Mouse (Mus musculus): ENCODE results near the gene Wnt9b. TPM values are rescaled to one million over a fixed set of nuclear protein-coding genes. Genes with fewer than 3 reads are reported as not detected.
"Not testable (repeated sequence)": the region's sequence is repeated elsewhere in the genome, so short reads cannot be mapped to it uniquely, and the experiment has no call there.

Gene Wnt9b
- polyA plus RNA-seq, 1 experiment from 2014 or later, result 0.33 TPM

DNA sequence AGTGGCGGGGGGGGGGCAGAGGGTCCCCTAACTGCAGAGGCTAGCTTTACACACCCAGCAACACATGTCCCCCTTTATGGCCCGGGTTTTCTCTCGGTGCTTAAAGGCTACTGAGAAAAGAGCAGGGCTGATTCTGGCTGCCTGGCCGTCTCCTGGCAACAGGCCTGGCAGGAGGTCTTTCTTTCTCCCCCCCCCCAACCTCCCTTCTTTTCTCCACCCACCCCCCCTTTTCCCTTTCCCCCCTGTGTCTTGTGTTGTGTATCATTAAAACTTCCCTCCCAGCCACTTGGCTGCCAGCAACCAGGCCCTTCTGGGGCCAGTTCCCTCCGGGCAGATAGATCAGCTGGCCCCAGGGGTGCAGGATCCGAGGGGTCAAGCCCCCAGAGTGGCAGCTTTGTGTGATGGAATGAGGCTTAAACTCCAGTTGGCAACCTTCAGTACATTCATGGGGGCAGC, 16.0 kb upstream of the Wnt9b start:
- DNase-seq, result peak; percentile 68
- Histone ChIP-seq H3K4me1 (ENCODE audit: control insufficient read depth, insufficient read depth, low read length) (peaks cover 20% of the 10 kb centered on the region), H3K4me3 (replicated peaks; ENCODE audit: low read depth, low read length) (no peak overlapping the region), H3K4me2 (ENCODE audit: low read length) (no peak overlapping the region), H3K9ac (replicated peaks; ENCODE audit: low read length) (no peak overlapping the region), H3K27ac (replicated peaks; ENCODE audit: low read depth, low read length) (peak overlapping the region; percentile 41; the same call in 1 of the 2 replicates), H3K36me3 (ENCODE audit: control insufficient read depth, insufficient read depth, low read length) (no peaks in the 10 kb centered on the region), H3K9me3 (ENCODE audit: control insufficient read depth, low read length) (no peaks in the 10 kb centered on the region), H3K27me3 (ENCODE audit: control insufficient read depth, insufficient read depth, low read length) (peaks cover 5% of the 10 kb centered on the region; the same call in 1 of the 2 replicates)
- peak; percentile 62 for ATAC-seq (ENCODE audit: low FRiP score, low TSS enrichment)
- 2% methylated on average over 6 of the region's 6 CpGs for WGBS

GRCm38 (mm10) chr11:103764601-103765000, 15.0 kb upstream of the Wnt9b start:
- no peak overlapping the region for H3K4me2 ChIP-seq (ENCODE audit: low read length)
- peaks cover 16% of the 10 kb centered on the region; the same call in 1 of the 2 replicates for H3K4me1 ChIP-seq (ENCODE audit: control insufficient read depth, insufficient read depth, low read length)
- H3K9ac ChIP-seq (replicated peaks; ENCODE audit: low read length), result no peak overlapping the region
- ATAC-seq (ENCODE audit: low FRiP score, low TSS enrichment) (no peak), DNase-seq (peak; percentile 23)
- 27% methylated on average over 6 of the region's 6 CpGs for WGBS
- H3K27ac ChIP-seq (replicated peaks; ENCODE audit: low read depth, low read length), result no peak overlapping the region
- H3K4me3 ChIP-seq (replicated peaks; ENCODE audit: low read depth, low read length), result no peak overlapping the region
- no peaks in the 10 kb centered on the region for H3K27me3 ChIP-seq (ENCODE audit: control insufficient read depth, insufficient read depth, low read length)
- H3K36me3 ChIP-seq (ENCODE audit: control insufficient read depth, insufficient read depth, low read length), result no peaks in the 10 kb centered on the region
- no peaks in the 10 kb centered on the region for H3K9me3 ChIP-seq (ENCODE audit: control insufficient read depth, low read length)

DNA sequence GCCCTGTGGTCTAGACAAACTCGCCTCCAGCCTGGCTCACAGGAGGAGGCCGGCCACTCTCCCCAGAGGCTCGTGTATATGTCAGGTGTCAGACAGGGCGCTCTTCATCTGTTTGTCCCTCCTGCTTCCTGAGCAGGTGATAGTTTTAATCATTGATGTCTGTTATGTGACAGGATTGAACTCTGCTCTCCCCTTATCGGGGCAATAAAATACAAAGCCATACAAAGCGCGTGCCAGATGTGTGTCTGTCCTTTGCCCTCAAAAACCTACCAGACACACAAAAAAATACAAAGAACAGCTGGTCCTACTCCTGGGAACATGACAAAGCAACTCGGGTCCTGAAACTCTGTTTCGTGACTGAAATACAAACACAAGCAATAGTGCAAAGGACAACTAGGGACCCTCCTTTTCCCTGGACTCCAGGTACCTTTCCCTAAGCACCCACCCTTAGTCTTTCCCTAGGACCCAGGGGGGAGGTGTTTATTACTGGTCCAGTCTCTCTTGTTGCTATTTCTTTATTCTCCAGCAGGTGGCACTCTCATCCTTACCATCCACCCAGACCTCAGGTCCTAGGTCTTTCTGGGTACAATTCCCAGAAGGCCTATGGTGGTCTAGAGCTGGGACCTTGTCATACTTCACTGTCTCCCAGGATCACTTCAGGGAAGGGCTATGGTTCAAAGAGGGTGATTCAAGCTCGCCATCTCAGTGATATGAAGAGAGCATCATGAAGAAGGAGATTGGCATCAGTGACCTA, 14.0 kb upstream of the Wnt9b start:
- Histone ChIP-seq H3K36me3 (ENCODE audit: control insufficient read depth, insufficient read depth, low read length) (no peaks in the 10 kb centered on the region), H3K4me3 (replicated peaks; ENCODE audit: low read depth, low read length) (no peak overlapping the region), H3K4me2 (ENCODE audit: low read length) (no peak overlapping the region), H3K27ac (replicated peaks; ENCODE audit: low read depth, low read length) (no peak overlapping the region), H3K4me1 (ENCODE audit: control insufficient read depth, insufficient read depth, low read length) (peaks cover 16% of the 10 kb centered on the region; the same call in 1 of the 2 replicates), H3K9me3 (ENCODE audit: control insufficient read depth, low read length) (no peaks in the 10 kb centered on the region), H3K27me3 (ENCODE audit: control insufficient read depth, insufficient read depth, low read length) (no peaks in the 10 kb centered on the region), H3K9ac (replicated peaks; ENCODE audit: low read length) (no peak overlapping the region)
- DNase-seq, result peak; percentile 88
- peak; percentile 63; the same call in 1 of the 2 replicates for ATAC-seq (ENCODE audit: low FRiP score, low TSS enrichment)
- 30% methylated on average over 10 of the region's 10 CpGs for WGBS

- H3K4me2 ChIP-seq (ENCODE audit: low read length); H3K4me3 ChIP-seq (replicated peaks; ENCODE audit: low read depth, low read length); H3K36me3 ChIP-seq (ENCODE audit: control insufficient read depth, insufficient read depth, low read length); H3K27ac ChIP-seq (replicated peaks; ENCODE audit: low read depth, low read length); DNase-seq; H3K9ac ChIP-seq (replicated peaks; ENCODE audit: low read length); H3K27me3 ChIP-seq (ENCODE audit: control insufficient read depth, insufficient read depth, low read length); H3K9me3 ChIP-seq (ENCODE audit: control insufficient read depth, low read length); ATAC-seq (ENCODE audit: low FRiP score, low TSS enrichment): not testable (repeated sequence)
- peaks cover 14% of the 10 kb centered on the region; the same call in 1 of the 2 replicates for H3K4me1 ChIP-seq (ENCODE audit: control insufficient read depth, insufficient read depth, low read length)
- WGBS, result 84% methylated on average over 5 of the region's 5 CpGs
Observed at GRCm38 (mm10) chr11:103760891-103761290, 11.3 kb upstream of the Wnt9b start.

DNA sequence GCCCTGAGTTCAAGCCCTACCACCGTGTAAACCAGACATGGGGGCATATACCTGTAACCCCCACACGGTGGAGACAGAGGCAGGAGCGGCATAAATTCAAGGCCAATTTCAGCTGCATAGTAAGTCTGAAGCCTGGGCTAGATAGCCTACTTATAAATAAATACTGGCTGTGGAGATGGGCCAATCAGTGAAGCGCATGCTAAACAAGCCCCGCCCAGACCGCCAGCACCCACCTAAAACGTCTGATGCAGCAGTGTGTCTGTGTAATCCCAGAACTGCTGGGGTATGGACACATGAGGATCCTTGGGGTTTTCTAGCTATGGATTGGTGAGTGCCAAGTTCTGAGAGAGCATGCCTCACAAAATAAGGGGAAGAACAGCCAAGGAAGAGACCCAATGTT, 10.5 kb upstream of the Wnt9b start:
- H3K4me1 ChIP-seq (ENCODE audit: control insufficient read depth, insufficient read depth, low read length), result peaks cover 6% of the 10 kb centered on the region; the same call in 1 of the 2 replicates
- no peaks in the 10 kb centered on the region for H3K9me3 ChIP-seq (ENCODE audit: control insufficient read depth, low read length)
- H3K36me3 ChIP-seq (ENCODE audit: control insufficient read depth, insufficient read depth, low read length), result no peaks in the 10 kb centered on the region
- H3K27ac ChIP-seq (replicated peaks; ENCODE audit: low read depth, low read length), result no peak overlapping the region
- H3K27me3 ChIP-seq (ENCODE audit: control insufficient read depth, insufficient read depth, low read length), result no peaks in the 10 kb centered on the region
- DNase-seq, result no peak
- no peak for ATAC-seq (ENCODE audit: low FRiP score, low TSS enrichment)
- no peak overlapping the region for H3K4me2 ChIP-seq (ENCODE audit: low read length)
- no peak overlapping the region for H3K9ac ChIP-seq (replicated peaks; ENCODE audit: low read length)
- H3K4me3 ChIP-seq (replicated peaks; ENCODE audit: low read depth, low read length), result no peak overlapping the region
- 63% methylated on average over 7 of the region's 7 CpGs for WGBS

DNA sequence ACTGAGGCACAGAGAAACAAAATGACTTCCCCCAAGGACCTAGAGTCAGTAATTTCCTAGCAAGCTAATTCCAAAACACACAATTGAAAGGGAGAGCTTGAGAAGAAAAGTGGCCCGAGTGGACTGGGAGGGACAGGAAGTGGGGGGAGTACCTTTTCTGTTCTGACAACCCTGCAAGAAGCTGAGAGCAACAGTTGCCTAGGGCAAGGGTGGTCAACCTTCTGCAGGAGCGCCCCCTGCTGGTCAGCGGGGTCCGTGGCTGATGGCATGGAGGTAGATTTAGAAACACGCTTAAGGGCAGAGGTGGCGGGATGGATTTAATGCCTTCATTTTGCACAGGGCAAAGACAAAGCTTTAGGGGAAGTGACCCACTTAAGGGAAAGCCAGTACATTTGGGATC, 9.1 kb upstream of the Wnt9b start:
- Histone ChIP-seq H3K9me3 (ENCODE audit: control insufficient read depth, low read length) (no peaks in the 10 kb centered on the region), H3K36me3 (ENCODE audit: control insufficient read depth, insufficient read depth, low read length) (no peaks in the 10 kb centered on the region), H3K4me1 (ENCODE audit: control insufficient read depth, insufficient read depth, low read length) (no peaks in the 10 kb centered on the region), H3K4me2 (ENCODE audit: low read length) (no peak overlapping the region), H3K4me3 (replicated peaks; ENCODE audit: low read depth, low read length) (no peak overlapping the region), H3K27me3 (ENCODE audit: control insufficient read depth, insufficient read depth, low read length) (no peaks in the 10 kb centered on the region), H3K27ac (replicated peaks; ENCODE audit: low read depth, low read length) (no peak overlapping the region), H3K9ac (replicated peaks; ENCODE audit: low read length) (no peak overlapping the region)
- DNase-seq (peak; percentile 80), ATAC-seq (ENCODE audit: low FRiP score, low TSS enrichment) (no peak)
- 9% methylated on average over 6 of the region's 6 CpGs for WGBS

GRCm38 (mm10) chr11:103758054-103758453, 8.4 kb upstream of the Wnt9b start:
- no peak for ATAC-seq (ENCODE audit: low FRiP score, low TSS enrichment)
- Histone ChIP-seq H3K4me1 (ENCODE audit: control insufficient read depth, insufficient read depth, low read length) (no peaks in the 10 kb centered on the region), H3K4me2 (ENCODE audit: low read length) (no peak overlapping the region), H3K4me3 (replicated peaks; ENCODE audit: low read depth, low read length) (no peak overlapping the region), H3K9me3 (ENCODE audit: control insufficient read depth, low read length) (no peaks in the 10 kb centered on the region), H3K36me3 (ENCODE audit: control insufficient read depth, insufficient read depth, low read length) (no peaks in the 10 kb centered on the region), H3K27me3 (ENCODE audit: control insufficient read depth, insufficient read depth, low read length) (no peaks in the 10 kb centered on the region; the same call in 1 of the 2 replicates), H3K27ac (replicated peaks; ENCODE audit: low read depth, low read length) (no peak overlapping the region), H3K9ac (replicated peaks; ENCODE audit: low read length) (no peak overlapping the region)
- DNase-seq, result peak; percentile 28
- 50% methylated on average over 11 of the region's 11 CpGs for WGBS

GRCm38 (mm10) chr11:103750612-103751011, 991 bp upstream of the Wnt9b start:
- H3K4me2 ChIP-seq (ENCODE audit: low read length), result no peak overlapping the region
- no peak overlapping the region for H3K27ac ChIP-seq (replicated peaks; ENCODE audit: low read depth, low read length)
- ATAC-seq (ENCODE audit: low FRiP score, low TSS enrichment) (no peak), DNase-seq (no peak)
- H3K9me3 ChIP-seq (ENCODE audit: control insufficient read depth, low read length), result no peaks in the 10 kb centered on the region
- peaks cover 46% of the 10 kb centered on the region for H3K27me3 ChIP-seq (ENCODE audit: control insufficient read depth, insufficient read depth, low read length)
- WGBS, result 65% methylated on average over 3 of the region's 3 CpGs
- no peak overlapping the region for H3K9ac ChIP-seq (replicated peaks; ENCODE audit: low read length)
- H3K4me1 ChIP-seq (ENCODE audit: control insufficient read depth, insufficient read depth, low read length), result peaks cover 11% of the 10 kb centered on the region; the same call in 1 of the 2 replicates
- H3K4me3 ChIP-seq (replicated peaks; ENCODE audit: low read depth, low read length), result no peak overlapping the region
- H3K36me3 ChIP-seq (ENCODE audit: control insufficient read depth, insufficient read depth, low read length), result no peaks in the 10 kb centered on the region

Data from midbrain, embryonic 14.5 days (tissue).